Mouse (Mus musculus) MEL (cell line): Measurements from ENCODE around the gene Gsk3b. TPM values are rescaled to one million over a fixed set of nuclear protein-coding genes. Genes with fewer than 3 reads are reported as not detected.
A peak's percentile ranks its signal among the peaks of the same experiment; 100 is the strongest.

Source experiments
- DNase-seq: peaks from one replicate; pipeline ENCODE4 v3.0.0; 2011; ENCODE audit warnings: low read depth, low spot score
- H3K27ac ChIP-seq: 2 replicates; pipeline ENCODE4 v1.5.1; 2012; ENCODE audit warnings: low read depth, mild to moderate bottlenecking, control low read depth, low read length, moderate library complexity; ENCODE audit not compliant: control insufficient read depth
- H3K27me3 ChIP-seq, 2 experiments: fragments of 150-350 bp in 1 of 2; sonication (generic) in 1 of 2; 2 replicates each; pipeline ENCODE4 v1.6.1; 2012; ENCODE audit warnings: low read length in 2 of 2, mild to moderate bottlenecking in 2 of 2, improper control_type of control experiment in 1 of 2, moderate library complexity in 1 of 2; ENCODE audit not compliant: insufficient read depth in 2 of 2, control insufficient read depth in 1 of 2
- H3K36me3 ChIP-seq, 2 experiments: 2 replicates each; pipeline ENCODE4 v1.6.1; 2012 to 2014; ENCODE audit warnings: low read length in 2 of 2, improper control_type of control experiment in 1 of 2, inconsistent platforms in 1 of 2, mild to moderate bottlenecking in 1 of 2; ENCODE audit not compliant: insufficient read depth in 2 of 2, control insufficient read depth in 1 of 2
- H3K4me1 ChIP-seq, 2 experiments: fragments of 150-350 bp in 1 of 2; sonication (generic) in 1 of 2; 2 replicates each; pipeline ENCODE4 v1.6.1; 2012; ENCODE audit warnings: low read length in 2 of 2, improper control_type of control experiment in 1 of 2, mild to moderate bottlenecking in 1 of 2; ENCODE audit not compliant: insufficient read depth in 2 of 2, control insufficient read depth in 1 of 2
- H3K4me3 ChIP-seq, 2 experiments: fragments of 150-350 bp in 1 of 2; sonication (generic) in 1 of 2; 2 replicates each; pipeline ENCODE4 v1.5.1; 2012; ENCODE audit warnings: low read depth in 2 of 2, low read length in 2 of 2, mild to moderate bottlenecking in 2 of 2, moderate library complexity in 2 of 2, control low read depth in 1 of 2, improper control_type of control experiment in 1 of 2; ENCODE audit not compliant: control insufficient read depth in 1 of 2, insufficient read depth in 1 of 2
- H3K79me2 ChIP-seq: 2 replicates; pipeline ENCODE4 v1.6.1; 2012; ENCODE audit warnings: mild to moderate bottlenecking, low read length, moderate library complexity; ENCODE audit not compliant: control insufficient read depth, poor library complexity, insufficient read depth
- H3K9ac ChIP-seq: 2 replicates; pipeline ENCODE4 v1.6.1; 2012; ENCODE audit warnings: low read depth, mild to moderate bottlenecking, control low read depth, low read length, moderate library complexity; ENCODE audit not compliant: control insufficient read depth, poor library complexity, severe bottlenecking
- H3K9me3 ChIP-seq: fragments of 150-350 bp; sonication (generic); replicated peaks from 2 replicates; pipeline ENCODE4 v1.6.1; 2012; ENCODE audit warnings: mild to moderate bottlenecking, low read length, improper control_type of control experiment, moderate library complexity; ENCODE audit not compliant: insufficient read depth
- BHLHE40 ChIP-seq: IDR thresholded peaks from 2 replicates; pipeline ENCODE4 v1.6.1; 2012; ENCODE audit warnings: low read depth, mild to moderate bottlenecking, inconsistent platforms, low read length, improper control_type of control experiment, borderline replicate concordance
- CHD2 ChIP-seq: IDR thresholded peaks from 2 replicates; pipeline ENCODE4 v1.6.1; 2011; ENCODE audit warnings: low read length, improper control_type of control experiment
- E2F4 ChIP-seq: IDR thresholded peaks from 2 replicates; pipeline ENCODE4 v1.6.1; 2011; ENCODE audit warnings: low read depth, low read length, improper control_type of control experiment, borderline replicate concordance
- ETS1 ChIP-seq: IDR thresholded peaks from 2 replicates; pipeline ENCODE4 v1.6.1; 2012; ENCODE audit warnings: low read depth, mild to moderate bottlenecking, inconsistent platforms, low read length, improper control_type of control experiment, moderate library complexity
- GABPA ChIP-seq: IDR thresholded peaks from 2 replicates; pipeline ENCODE4 v1.6.1; 2012; ENCODE audit warnings: low read depth, mild to moderate bottlenecking, inconsistent platforms, low read length, improper control_type of control experiment, moderate library complexity
- GATA1 ChIP-seq: IDR thresholded peaks from 2 replicates; pipeline ENCODE4 v1.6.1; 2011; ENCODE audit warnings: low read depth, low read length, improper control_type of control experiment
- HCFC1 ChIP-seq: IDR thresholded peaks from 2 replicates; pipeline ENCODE4 v1.6.1; 2012; ENCODE audit warnings: low read depth, mild to moderate bottlenecking, inconsistent platforms, low read length, improper control_type of control experiment, moderate library complexity
- KAT2A ChIP-seq: conservative IDR thresholded peaks from 2 replicates; pipeline ENCODE4 v1.6.1; 2012; ENCODE audit warnings: low read depth, low read length, improper control_type of control experiment, inconsistent platforms
- MAFK ChIP-seq: IDR thresholded peaks from 2 replicates; pipeline ENCODE4 v1.6.1; 2011; ENCODE audit warnings: low read depth, mild to moderate bottlenecking, low read length, improper control_type of control experiment, borderline replicate concordance
- MAZ ChIP-seq: IDR thresholded peaks from 2 replicates; pipeline ENCODE4 v1.6.1; 2012; ENCODE audit warnings: low read depth, mild to moderate bottlenecking, inconsistent platforms, low read length, improper control_type of control experiment
- MYC ChIP-seq: IDR thresholded peaks from 2 replicates; pipeline ENCODE4 v1.6.1; 2011; ENCODE audit warnings: low read depth, mild to moderate bottlenecking, low read length, improper control_type of control experiment, moderate library complexity
- POLR2AphosphoS5 ChIP-seq: IDR thresholded peaks from 2 replicates; pipeline ENCODE4 v1.6.1; 2012; ENCODE audit warnings: low read depth, borderline replicate concordance, mild to moderate bottlenecking, inconsistent platforms, low read length, moderate library complexity, mixed read lengths
- SMC3 ChIP-seq: IDR thresholded peaks from 2 replicates; pipeline ENCODE4 v1.6.1; 2011; ENCODE audit warnings: low read depth, low read length, improper control_type of control experiment
- TBP ChIP-seq: IDR thresholded peaks from 2 replicates; pipeline ENCODE4 v1.8.0; 2011; ENCODE audit warnings: low read depth, low read length, improper control_type of control experiment
- UBTF ChIP-seq: IDR thresholded peaks from 2 replicates; pipeline ENCODE4 v1.6.1; 2012; ENCODE audit warnings: low read depth, mild to moderate bottlenecking, inconsistent platforms, low read length, improper control_type of control experiment, moderate library complexity, borderline replicate concordance; ENCODE audit not compliant: insufficient read depth
- ZC3H11A ChIP-seq: IDR thresholded peaks from 2 replicates; pipeline ENCODE4 v1.6.1; 2012; ENCODE audit warnings: low read depth, mild to moderate bottlenecking, inconsistent platforms, low read length, improper control_type of control experiment
- ZKSCAN1 ChIP-seq: IDR thresholded peaks from 2 replicates; pipeline ENCODE4 v1.6.1; 2012; ENCODE audit warnings: low read depth, mild to moderate bottlenecking, inconsistent platforms, low read length, improper control_type of control experiment, moderate library complexity
- ZNF384 ChIP-seq: IDR thresholded peaks from 2 replicates; pipeline ENCODE4 v1.6.1; 2012; ENCODE audit warnings: low read depth, mild to moderate bottlenecking, inconsistent platforms, low read length, improper control_type of control experiment
- polyA plus RNA-seq, 2 experiments: library from polyadenylated mRNA; stranded (reverse) in 1 of 2; unstranded in 1 of 2; fragments of >175 nt in 1 of 2; fragments of >200 nt in 1 of 2; gene quantifications; 2 replicates each; pipeline versions ENCODE4 v1.2.1 to v1.2.4; 2012; ENCODE audit warnings: low replicate concordance in 2 of 2, low read depth in 1 of 2; ENCODE audit not compliant: insufficient read length in 2 of 2, insufficient read depth in 1 of 2, missing spikeins in 1 of 2
- total RNA-seq: library from RNA; depleted of rRNA; stranded (reverse); fragments of 300-350 nt; gene quantifications from 2 replicates; pipeline ENCODE4 v1.2.3, GENCODE M21; 2012

Gsk3b gene
- total and polyA plus RNA-seq, 3 experiments, result 8.8 to 20.1 TPM; not detected in 1

- no peak overlapping the region for H3K4me3 ChIP-seq
- no peak overlapping the region for H3K9ac ChIP-seq
- H3K27ac ChIP-seq, result no peak overlapping the region
- no peaks in the 10 kb centered on the region for H3K9me3 ChIP-seq
- H3K27me3 ChIP-seq, result peaks cover 7 to 9% of the 10 kb centered on the region in 2 experiments
- no peak for DNase-seq
- H3K4me1 ChIP-seq, result no peaks in the 10 kb centered on the region
- TF ChIP-seq HCFC1 (no peak), KAT2A (no peak), ETS1 (no peak), CHD2 (no peak), POLR2AphosphoS5 (no peak), MAFK (no peak), MAZ (no peak), GATA1 (no peak), SMC3 (no peak), UBTF (no peak), ZKSCAN1 (no peak), ZC3H11A (no peak), MYC (no peak)
- H3K79me2 ChIP-seq, result no peaks in the 10 kb centered on the region
- no peaks in the 10 kb centered on the region for H3K36me3 ChIP-seq
Measured at GRCm38 (mm10) chr16:38272483-38272882, 183.7 kb downstream of the Gsk3b start.

- peaks cover 4 to 6% of the 10 kb centered on the region in 2 experiments for H3K27me3 ChIP-seq
- H3K27ac ChIP-seq, result no peak overlapping the region
- no peaks in the 10 kb centered on the region for H3K9me3 ChIP-seq
- no peaks in the 10 kb centered on the region for H3K79me2 ChIP-seq
- H3K4me3 ChIP-seq, result no peak overlapping the region
- H3K4me1 ChIP-seq, result no peaks in the 10 kb centered on the region
- no peak for DNase-seq
- no peaks in the 10 kb centered on the region for H3K36me3 ChIP-seq
- TF ChIP-seq TBP (peak; percentile 54; the same call in 1 of the 2 replicates), E2F4 (no peak), ZNF384 (no peak), BHLHE40 (no peak), GABPA (no peak)
- no peak overlapping the region for H3K9ac ChIP-seq
Measured at GRCm38 (mm10) chr16:38274737-38275136, 185.9 kb downstream of the Gsk3b start.
